Mouse (Mus musculus) neural tube, embryonic 11.5 days (tissue): ENCODE results near the gene Ifitm6. TPM values are rescaled to one million over a fixed set of nuclear protein-coding genes. Genes with fewer than 3 reads are reported as not detected.

Source experiments
- ATAC-seq: fragments of 200-750 bp; cut with Nextera tagmentation; 2 replicates; pipeline ENCODE4 v1.8.0; 2017; ENCODE audit warnings: moderate number of reproducible peaks, mild to moderate bottlenecking, moderate TSS enrichment, moderate library complexity; ENCODE audit not compliant: insufficient read depth, low FRiP score, low TSS enrichment
- DNase-seq: peaks from one replicate; pipeline ENCODE4 v3.0.0-alpha.2; 2015; ENCODE audit warnings: low spot score
- H3K27ac ChIP-seq: fragments of 300-500 bp; sonication (generic); 2 replicates; pipeline ENCODE4 v1.5.1; 2014; ENCODE audit warnings: low read depth, mild to moderate bottlenecking, low read length
- H3K27me3 ChIP-seq: fragments of 300-500 bp; sonication (generic); 2 replicates; pipeline ENCODE4 v1.6.1; 2014; ENCODE audit warnings: mild to moderate bottlenecking, low read length, mixed read lengths; ENCODE audit not compliant: control insufficient read depth, insufficient read depth
- H3K36me3 ChIP-seq: fragments of 300-500 bp; sonication (generic); 2 replicates; pipeline ENCODE4 v1.6.1; 2014; ENCODE audit warnings: mild to moderate bottlenecking, low read length, moderate library complexity, mixed read lengths; ENCODE audit not compliant: control insufficient read depth, insufficient read depth
- H3K4me1 ChIP-seq: fragments of 300-500 bp; sonication (generic); 2 replicates; pipeline ENCODE4 v1.6.1; 2014; ENCODE audit warnings: low read length, mixed read lengths; ENCODE audit not compliant: control insufficient read depth, insufficient read depth
- H3K4me2 ChIP-seq: fragments of 300-500 bp; sonication (generic); 2 replicates; pipeline ENCODE4 v1.6.1; 2014; ENCODE audit warnings: low read depth, mild to moderate bottlenecking, moderate library complexity
- H3K4me3 ChIP-seq: fragments of 300-500 bp; sonication (generic); 2 replicates; pipeline ENCODE4 v1.5.1; 2014; ENCODE audit warnings: low read depth, low read length
- H3K9ac ChIP-seq: fragments of 300-500 bp; sonication (generic); 2 replicates; pipeline ENCODE4 v1.6.1; 2014; ENCODE audit warnings: mild to moderate bottlenecking, low read length
- H3K9me3 ChIP-seq: fragments of 300-500 bp; sonication (generic); 2 replicates; pipeline ENCODE4 v1.6.1; 2016; ENCODE audit warnings: low read length; ENCODE audit not compliant: control insufficient read depth
- WGBS: fragments of 180-500 bp; shearing (Covaris S2); extraction: QIAGEN DNeasy Blood & Tissue Kit; methylation state at CpG from one replicate; pipeline ENCODE4 v1.1.7; 2014; 5-methylcytosine and 5-hydroxymethylcytosine counted together
- polyA plus RNA-seq: library from polyadenylated mRNA; unstranded; fragments of >200 nt; fragmentation: Nextera tagmentation; extraction: Ambion mirVana; gene quantifications from 2 replicates; pipeline ENCODE4 v1.2.1, GENCODE M21; 2014

Gene Ifitm6
- polyA plus RNA-seq, 1 experiment from 2014 or later, result not detected

GRCm38 (mm10) chr7:141058601-141059341, 41.0 kb upstream of the Ifitm6 start:
- H3K36me3 ChIP-seq, result no peaks in the 10 kb centered on the region
- no peak overlapping the region for H3K4me2 ChIP-seq
- H3K9me3 ChIP-seq, result no peaks in the 10 kb centered on the region
- H3K9ac ChIP-seq, result no peak overlapping the region
- H3K4me3 ChIP-seq, result no peak overlapping the region
- 92% methylated on average over 14 of the region's 14 CpGs for WGBS
- no peak for ATAC-seq
- no peak for DNase-seq
- no peak overlapping the region for H3K27ac ChIP-seq
- peaks cover 12% of the 10 kb centered on the region for H3K4me1 ChIP-seq
- H3K27me3 ChIP-seq, result no peaks in the 10 kb centered on the region

DNA sequence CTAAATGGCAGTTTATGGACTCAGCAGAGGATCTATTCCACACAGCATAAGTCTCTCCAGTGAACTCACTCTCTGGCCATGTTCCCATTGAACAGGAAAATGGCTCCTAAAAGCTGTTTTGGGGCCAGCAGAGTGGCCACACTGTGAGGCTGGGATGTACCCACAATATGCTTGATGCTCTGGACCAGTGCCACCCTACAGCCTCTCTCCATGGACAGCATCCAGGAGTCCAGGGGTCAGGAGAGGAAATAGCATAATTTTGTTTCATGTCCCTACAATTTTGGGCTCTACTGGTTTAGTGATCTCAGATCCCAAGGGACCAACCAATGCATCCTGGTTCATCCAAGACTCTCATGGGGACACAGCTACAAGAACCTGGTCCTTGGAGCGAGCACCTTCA, 39.8 kb upstream of the Ifitm6 start:
- no peak for ATAC-seq

GRCm38 (mm10) chr7:141056976-141057375, 39.3 kb upstream of the Ifitm6 start:
- Histone ChIP-seq H3K4me1 (peaks cover 9% of the 10 kb centered on the region), H3K27me3 (no peaks in the 10 kb centered on the region), H3K27ac (no peak overlapping the region), H3K9me3 (no peaks in the 10 kb centered on the region), H3K4me2 (no peak overlapping the region), H3K36me3 (no peaks in the 10 kb centered on the region), H3K4me3 (no peak overlapping the region), H3K9ac (no peak overlapping the region)
- ATAC-seq, result no peak
- 91% methylated on average over 6 of the region's 6 CpGs for WGBS
- no peak for DNase-seq

More for the DNA sequence above, 39.8 kb upstream of the Ifitm6 start:
- 89% methylated on average over 1 of the region's 1 CpGs for WGBS
- Histone ChIP-seq H3K9me3 (no peaks in the 10 kb centered on the region), H3K36me3 (no peaks in the 10 kb centered on the region), H3K9ac (no peak overlapping the region), H3K4me2 (no peak overlapping the region), H3K27ac (no peak overlapping the region), H3K4me3 (no peak overlapping the region), H3K4me1 (peaks cover 12% of the 10 kb centered on the region), H3K27me3 (no peaks in the 10 kb centered on the region)
- no peak for DNase-seq

DNA sequence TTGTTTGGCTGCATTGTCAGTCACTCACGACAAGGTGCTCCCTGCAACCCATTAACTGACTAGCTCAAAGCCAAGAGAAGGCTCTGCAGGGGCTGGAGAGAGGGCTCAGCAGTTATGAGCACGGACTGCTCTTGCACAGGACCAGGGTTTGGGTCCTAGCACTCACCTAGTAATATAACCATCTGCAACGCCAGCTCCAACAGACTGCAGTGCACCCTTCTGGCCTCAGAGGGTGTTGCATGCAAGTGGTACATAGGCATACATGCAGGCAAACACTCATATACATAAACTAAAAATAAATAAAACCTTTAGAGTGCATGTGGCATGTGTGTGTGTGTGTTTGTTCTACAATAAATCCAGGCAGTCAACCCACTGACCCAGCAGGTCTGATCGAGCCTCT, 38.1 kb upstream of the Ifitm6 start:
- no peak overlapping the region for H3K4me3 ChIP-seq
- H3K4me2 ChIP-seq, result no peak overlapping the region
- no peak overlapping the region for H3K27ac ChIP-seq
- ATAC-seq (no peak), DNase-seq (no peak)
- no peak overlapping the region for H3K9ac ChIP-seq
- H3K4me1 ChIP-seq, result peaks cover 5% of the 10 kb centered on the region
- H3K9me3 ChIP-seq, result no peaks in the 10 kb centered on the region
- H3K27me3 ChIP-seq, result no peaks in the 10 kb centered on the region
- WGBS, result 84% methylated on average over 4 of the region's 4 CpGs
- H3K36me3 ChIP-seq, result no peaks in the 10 kb centered on the region

DNA sequence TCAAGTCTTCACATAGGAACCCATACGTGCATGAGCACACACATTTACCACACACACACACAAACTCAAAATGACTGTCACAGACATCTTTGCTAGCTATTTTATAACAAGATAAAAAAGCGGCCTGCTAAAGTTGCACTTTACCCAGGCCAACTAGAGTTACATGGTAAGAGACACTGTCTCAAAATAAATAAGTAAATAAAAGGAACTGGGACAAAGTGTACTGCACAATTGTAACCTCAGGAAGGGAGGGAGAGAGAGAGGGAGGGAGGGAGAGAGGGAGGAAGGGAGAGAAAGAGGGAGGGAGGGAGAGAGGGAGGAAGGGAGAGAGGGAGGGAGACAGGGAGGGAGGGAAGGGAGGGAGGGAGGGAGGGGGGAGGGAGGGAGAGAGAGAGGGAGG, 34.7 kb upstream of the Ifitm6 start:
- 87% methylated on average over 2 of the region's 2 CpGs for WGBS
- no peak overlapping the region for H3K27ac ChIP-seq
- H3K9ac ChIP-seq, result no peak overlapping the region
- ATAC-seq (no peak), DNase-seq (no peak)
- no peaks in the 10 kb centered on the region for H3K36me3 ChIP-seq
- H3K4me2 ChIP-seq, result no peak overlapping the region
- H3K4me3 ChIP-seq, result no peak overlapping the region
- no peaks in the 10 kb centered on the region for H3K27me3 ChIP-seq
- H3K4me1 ChIP-seq, result peaks cover 3% of the 10 kb centered on the region; the same call in 1 of the 2 replicates
- no peaks in the 10 kb centered on the region for H3K9me3 ChIP-seq

DNA sequence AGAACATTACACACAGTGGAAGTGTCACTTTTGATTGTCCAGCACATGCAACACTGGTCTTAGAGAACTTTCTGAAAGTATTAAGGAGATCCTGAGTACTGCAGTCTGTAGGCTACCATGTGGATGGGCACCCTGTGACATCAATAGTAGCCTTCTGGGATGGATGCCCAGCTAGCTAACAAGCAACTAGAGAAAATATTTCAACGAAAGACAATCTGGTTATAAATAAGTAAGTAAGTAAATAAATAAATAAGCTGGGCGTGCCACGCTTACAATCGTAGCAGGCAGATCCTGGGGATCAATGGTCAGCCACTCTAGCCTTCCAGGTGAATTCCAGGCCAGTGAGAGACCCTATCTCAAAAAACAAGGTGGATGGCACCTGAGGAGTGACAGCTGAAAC, 34.3 kb upstream of the Ifitm6 start:
- H3K36me3 ChIP-seq, result no peaks in the 10 kb centered on the region
- WGBS, result 93% methylated on average over 4 of the region's 4 CpGs
- H3K27ac ChIP-seq, result no peak overlapping the region
- H3K9ac ChIP-seq, result no peak overlapping the region
- DNase-seq (no peak), ATAC-seq (no peak)
- peaks cover 7% of the 10 kb centered on the region; the same call in 1 of the 2 replicates for H3K4me1 ChIP-seq
- no peak overlapping the region for H3K4me3 ChIP-seq
- no peak overlapping the region for H3K4me2 ChIP-seq
- H3K9me3 ChIP-seq, result no peaks in the 10 kb centered on the region
- H3K27me3 ChIP-seq, result no peaks in the 10 kb centered on the region

- H3K36me3 ChIP-seq, result no peaks in the 10 kb centered on the region
- DNase-seq (no peak), ATAC-seq (no peak)
- peaks cover 8% of the 10 kb centered on the region; the same call in 1 of the 2 replicates for H3K4me1 ChIP-seq
- H3K4me2 ChIP-seq, result no peak overlapping the region
- H3K27me3 ChIP-seq, result no peaks in the 10 kb centered on the region
- no peaks in the 10 kb centered on the region for H3K9me3 ChIP-seq
- no peak overlapping the region for H3K9ac ChIP-seq
- H3K4me3 ChIP-seq, result no peak overlapping the region
- H3K27ac ChIP-seq, result no peak overlapping the region
- WGBS, result 64% methylated on average over 16 of the region's 17 CpGs
Measured at GRCm38 (mm10) chr7:141051060-141051685, 33.4 kb upstream of the Ifitm6 start.

- H3K36me3 ChIP-seq, result no peaks in the 10 kb centered on the region
- no peak overlapping the region; the same call in 1 of the 2 replicates for H3K9ac ChIP-seq
- WGBS, result 77% methylated on average over 2 of the region's 2 CpGs
- peaks cover 8% of the 10 kb centered on the region; the same call in 1 of the 2 replicates for H3K4me1 ChIP-seq
- DNase-seq (no peak), ATAC-seq (no peak)
- no peak overlapping the region for H3K4me2 ChIP-seq
- H3K4me3 ChIP-seq, result no peak overlapping the region
- no peaks in the 10 kb centered on the region for H3K27me3 ChIP-seq
- H3K27ac ChIP-seq, result no peak overlapping the region
- no peaks in the 10 kb centered on the region for H3K9me3 ChIP-seq
Measured at GRCm38 (mm10) chr7:141049326-141049725, 31.6 kb upstream of the Ifitm6 start.
